Mouse (Mus musculus) right cerebral cortex, postnatal 25 days (tissue): ENCODE results near the gene Cdh24.
"Not testable (repeated sequence)": the region's sequence is repeated elsewhere in the genome, so short reads cannot be mapped to it uniquely, and the experiment has no call there.

Source experiments
- DNase-seq: peaks from one replicate; pipeline ENCODE4 v3.0.0; 2022

Cdh24 gene

GRCm38 (mm10) chr14:54642224-54642944, 1.2 kb upstream of the Cdh24 start:
- no peak for DNase-seq

DNA sequence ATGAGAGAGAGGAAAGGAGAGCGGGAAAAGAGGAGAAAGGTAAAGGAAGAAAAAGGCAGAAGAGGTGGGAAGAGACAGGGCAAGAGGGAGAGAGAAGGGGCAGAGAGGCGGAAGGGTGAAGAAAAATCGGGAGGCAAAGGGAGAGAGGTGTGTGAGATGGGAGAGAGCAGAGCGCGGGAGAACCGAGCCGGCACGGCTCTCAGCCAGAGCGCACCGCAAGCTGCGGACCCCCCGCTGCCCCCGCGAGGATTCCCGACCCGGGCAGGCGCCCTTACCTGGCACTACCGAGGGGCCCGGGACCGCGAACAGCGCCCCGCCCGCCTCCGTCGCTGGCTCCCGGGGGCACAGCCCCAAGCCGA, 239 bp downstream of the Cdh24 start, which contains the start of gene Gm17606:
TSS of gene Gm17606 (plus strand) at position 7 of the 359 bp plus-strand sequence.
- no peak for DNase-seq

- no peak for DNase-seq
Measured at GRCm38 (mm10) chr14:54640121-54640520, 1.0 kb downstream of the Cdh24 start.

DNA sequence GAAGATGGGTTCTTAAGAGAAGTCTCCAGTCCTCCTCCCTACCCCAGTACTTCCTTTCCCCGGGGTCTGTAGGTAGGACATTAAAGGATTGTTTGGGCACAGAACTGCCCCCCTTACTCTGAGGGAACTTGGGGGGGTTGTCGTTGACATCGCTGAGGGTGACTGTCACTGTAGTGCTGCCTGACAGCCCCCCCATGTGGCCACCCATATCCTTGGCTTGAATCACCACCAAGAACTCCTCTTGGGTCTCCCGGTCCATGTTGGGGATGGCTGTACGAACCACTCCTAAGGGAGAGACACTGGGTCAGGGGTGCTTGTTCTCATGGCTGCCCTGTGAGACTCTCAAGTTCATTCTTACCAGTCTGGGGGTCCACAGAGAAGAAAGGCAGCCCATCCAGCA, 3.0 kb downstream of the Cdh24 start:
- no peak for DNase-seq

DNA sequence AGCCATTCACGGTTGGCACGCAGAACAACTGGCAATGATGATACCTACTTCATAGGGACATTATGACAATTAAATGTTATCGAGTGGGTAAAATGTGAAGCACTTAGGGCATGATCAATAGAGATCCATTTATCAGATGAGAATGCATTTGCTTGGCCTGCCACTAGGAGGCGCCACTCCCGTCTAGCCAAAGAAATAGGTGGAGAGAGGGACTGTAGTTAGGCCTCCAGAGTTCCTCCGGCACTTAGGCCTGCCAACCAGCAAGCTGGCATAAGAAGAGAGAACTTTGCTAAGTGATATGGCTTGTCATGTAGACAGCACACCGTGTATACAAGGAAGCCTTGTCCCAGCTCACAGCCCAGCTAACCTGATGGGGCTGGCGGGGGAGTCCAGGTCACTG, 4.2 kb downstream of the Cdh24 start:
- no peak for DNase-seq

DNA sequence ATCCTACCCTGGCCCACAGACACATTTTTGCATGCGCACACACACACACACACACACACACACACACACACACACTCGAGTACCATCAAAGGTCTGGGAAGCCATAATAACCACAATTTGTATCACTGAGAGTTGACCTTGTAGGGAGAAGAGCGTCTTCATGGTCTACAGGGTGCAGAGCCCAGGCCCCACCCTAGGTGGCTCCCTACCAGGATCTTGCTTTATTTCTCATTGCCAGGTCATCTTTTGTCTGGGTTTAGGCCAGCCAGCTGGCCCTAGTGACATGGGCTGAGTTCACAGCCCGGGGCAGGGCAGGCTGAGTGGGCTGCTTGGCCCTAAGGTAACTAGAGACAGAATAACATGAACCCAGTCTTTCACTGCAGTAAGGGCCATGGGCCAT, 7.0 kb downstream of the Cdh24 start:
- DNase-seq: no peak

- DNase-seq: no peak
Measured at GRCm38 (mm10) chr14:54632252-54632651, 8.9 kb downstream of the Cdh24 start.

- DNase-seq: no peak
Measured at GRCm38 (mm10) chr14:54631240-54631599, 9.9 kb downstream of the Cdh24 start.

GRCm38 (mm10) chr14:54630583-54631239, 10.5 kb downstream of the Cdh24 start:
- no peak for DNase-seq

DNA sequence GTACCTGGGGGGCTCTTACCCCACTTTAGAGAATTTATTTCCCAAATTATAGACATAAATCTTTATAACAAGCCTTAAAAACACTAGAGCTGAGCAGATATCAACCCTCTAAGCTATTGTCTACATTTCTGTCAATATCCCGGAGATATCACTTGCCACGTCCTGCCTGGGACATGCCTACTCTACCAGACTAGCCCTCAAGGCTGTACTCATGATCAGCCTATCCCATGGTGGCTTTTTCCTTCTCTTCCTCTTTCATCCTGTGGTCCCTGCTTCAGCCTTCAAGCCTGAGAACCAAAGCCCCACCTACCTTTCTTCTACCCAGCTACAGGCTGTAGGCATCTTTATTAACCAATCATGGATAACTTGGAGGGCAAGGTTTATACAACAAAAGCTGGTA, 11.4 kb downstream of the Cdh24 start:
- no peak for DNase-seq

- DNase-seq: no peak
Measured at GRCm38 (mm10) chr14:54628103-54628502, 13.1 kb downstream of the Cdh24 start.

DNA sequence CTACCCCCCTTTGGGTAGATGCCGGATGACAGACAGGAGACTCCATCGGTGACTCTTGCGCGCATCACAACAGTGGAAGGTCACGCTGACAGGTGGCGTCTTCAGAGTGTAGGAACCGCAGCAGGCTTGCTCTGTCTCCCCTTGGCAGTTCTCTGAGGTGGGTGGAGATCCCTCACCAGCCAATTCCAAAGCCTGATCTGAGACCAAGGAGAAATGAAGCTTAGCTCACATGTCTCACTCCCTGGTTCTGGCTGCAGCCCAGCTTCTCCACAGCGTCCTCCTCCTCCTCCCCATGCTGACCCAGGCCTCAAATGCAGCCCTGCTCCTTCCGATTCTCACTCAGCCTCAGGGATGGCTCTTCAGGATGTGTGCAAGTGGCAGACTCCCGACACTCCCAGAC, 16.2 kb downstream of the Cdh24 start:
- DNase-seq: no peak

- no peak for DNase-seq
Measured at GRCm38 (mm10) chr14:54623334-54623733, 17.8 kb downstream of the Cdh24 start.

- DNase-seq: no peak
Measured at GRCm38 (mm10) chr14:54621133-54621532, 20.0 kb downstream of the Cdh24 start, which contains the start of gene Psmb11. Psmb11 (plus strand) TSS chr14:54621433.

DNA sequence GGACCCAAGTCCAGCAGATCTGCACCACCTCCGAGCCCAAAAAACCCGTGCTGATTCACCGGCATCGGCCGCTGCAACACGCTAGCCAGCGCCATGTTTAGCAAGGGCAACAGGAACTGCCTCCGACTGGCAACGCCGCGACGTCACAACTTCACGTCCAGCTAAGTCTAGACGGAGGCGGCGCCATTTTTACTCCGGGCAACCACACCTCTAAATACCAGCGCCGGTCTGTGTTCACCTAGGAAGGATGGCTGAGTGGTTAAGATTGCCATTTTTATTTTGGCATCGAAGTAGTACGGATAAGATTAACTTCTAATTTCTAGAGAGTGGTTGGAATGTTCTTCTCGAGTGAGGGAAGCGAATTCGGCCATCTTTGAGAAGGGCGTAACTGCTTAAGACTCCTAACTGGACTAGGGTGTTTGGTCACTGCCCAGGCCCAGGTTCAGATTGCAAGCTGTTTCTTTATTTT, 23.2 kb downstream of the Cdh24 start, which contains the start of gene Psmb5:
TSS of gene Psmb5 (minus strand) at position 126 of the 469 bp plus-strand sequence.
- peak; percentile 90 for DNase-seq

DNA sequence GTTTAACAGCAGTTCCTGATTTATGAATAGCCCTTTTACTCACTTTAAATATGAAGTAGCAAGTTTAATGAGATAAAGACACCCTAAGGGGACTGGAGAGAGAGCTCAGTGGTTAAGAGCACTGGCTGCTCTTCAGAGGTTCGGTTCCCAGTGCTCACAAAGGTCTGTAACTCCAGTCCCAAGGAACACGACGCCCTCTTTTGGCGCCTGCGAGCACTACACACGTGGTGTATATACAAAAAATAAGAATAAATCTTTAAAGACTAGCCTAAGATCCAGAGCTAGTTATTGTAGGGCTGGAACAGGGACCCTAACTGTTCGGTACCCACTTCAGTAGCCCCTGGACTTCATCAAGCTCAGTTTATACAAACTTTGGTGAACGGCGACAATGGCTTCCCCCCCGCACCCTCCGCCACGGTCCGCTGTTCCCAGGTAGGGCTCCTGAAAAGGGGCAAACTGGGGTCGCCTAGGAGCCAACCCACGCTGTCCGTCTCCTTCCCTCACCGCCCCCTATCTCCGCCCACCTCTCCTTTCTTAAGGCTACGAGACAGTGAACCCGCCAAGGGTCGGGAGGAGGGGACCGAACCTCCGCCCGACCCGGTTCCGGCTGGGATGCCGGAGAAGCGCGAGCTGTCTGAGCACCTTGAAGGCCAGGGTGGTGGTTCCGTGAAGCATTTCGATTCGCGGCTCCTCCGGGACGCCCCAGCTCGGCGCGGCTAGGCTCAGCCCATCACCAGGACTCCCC, 23.8 kb downstream of the Cdh24 start:
- no peak for DNase-seq

GRCm38 (mm10) chr14:54616226-54616825, 24.8 kb downstream of the Cdh24 start:
- no peak for DNase-seq

DNA sequence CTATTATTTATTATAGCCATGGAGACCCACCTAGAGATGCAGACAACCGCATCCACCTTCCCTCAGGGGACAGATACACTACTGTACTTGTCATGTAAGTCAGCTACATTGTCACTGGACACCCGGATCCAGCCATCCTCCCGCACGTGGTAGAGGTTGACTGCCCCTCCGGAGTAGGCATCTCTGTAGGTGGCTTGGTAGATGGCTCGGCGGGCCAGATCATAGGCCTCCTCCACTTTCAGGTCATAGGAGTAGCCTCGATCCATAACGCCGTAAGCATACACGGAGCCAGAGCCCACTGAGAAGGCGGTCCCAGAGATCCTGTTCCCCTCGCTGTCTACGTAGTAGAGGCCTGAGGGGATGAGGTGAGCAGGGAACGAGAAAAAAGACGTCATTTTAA, 27.0 kb downstream of the Cdh24 start:
- DNase-seq: not testable (repeated sequence)

- DNase-seq: no peak
Measured at GRCm38 (mm10) chr14:54610648-54611047, 30.5 kb downstream of the Cdh24 start.

DNA sequence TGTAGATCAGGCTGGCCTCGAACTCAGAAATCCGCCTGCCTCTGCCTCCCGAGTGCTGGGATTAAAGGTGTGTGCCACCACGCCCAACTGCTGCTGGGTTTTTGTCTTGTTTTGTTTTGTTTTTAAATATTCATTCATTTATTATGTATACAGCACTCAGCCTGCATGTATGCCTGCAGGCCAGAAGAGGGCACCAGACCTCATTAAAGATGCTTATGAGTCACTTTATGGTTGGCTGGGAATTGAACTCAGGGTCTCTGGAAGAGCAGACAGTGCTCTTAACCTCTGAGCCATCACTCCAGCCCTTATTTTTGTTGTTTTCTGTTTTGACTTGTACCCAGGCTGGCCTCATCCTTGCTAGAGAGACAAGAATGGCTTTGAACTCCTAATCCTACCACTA, 31.2 kb downstream of the Cdh24 start:
- no peak for DNase-seq

GRCm38 (mm10) chr14:54609245-54609644, 31.9 kb downstream of the Cdh24 start:
- no peak for DNase-seq

DNA sequence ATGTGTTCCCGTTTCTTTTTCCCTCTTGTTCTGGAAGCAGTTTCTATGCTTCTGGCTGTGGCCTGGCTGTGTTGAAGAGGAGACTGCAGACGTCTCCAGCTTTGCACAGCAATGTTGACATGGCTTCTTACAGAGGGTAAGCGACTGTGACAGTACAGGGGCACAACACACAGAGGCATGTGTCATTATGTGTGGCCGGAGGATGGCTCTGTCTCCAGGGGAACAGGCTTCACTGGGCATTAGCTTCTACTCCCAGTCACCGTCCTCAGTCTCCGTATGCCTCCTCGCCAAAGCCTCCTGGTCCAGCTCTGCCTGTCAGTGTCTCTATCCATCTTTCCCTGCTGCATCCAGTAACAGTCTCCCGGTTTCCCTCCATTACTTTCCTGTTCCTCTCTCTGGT, 33.9 kb downstream of the Cdh24 start:
- no peak for DNase-seq

DNA sequence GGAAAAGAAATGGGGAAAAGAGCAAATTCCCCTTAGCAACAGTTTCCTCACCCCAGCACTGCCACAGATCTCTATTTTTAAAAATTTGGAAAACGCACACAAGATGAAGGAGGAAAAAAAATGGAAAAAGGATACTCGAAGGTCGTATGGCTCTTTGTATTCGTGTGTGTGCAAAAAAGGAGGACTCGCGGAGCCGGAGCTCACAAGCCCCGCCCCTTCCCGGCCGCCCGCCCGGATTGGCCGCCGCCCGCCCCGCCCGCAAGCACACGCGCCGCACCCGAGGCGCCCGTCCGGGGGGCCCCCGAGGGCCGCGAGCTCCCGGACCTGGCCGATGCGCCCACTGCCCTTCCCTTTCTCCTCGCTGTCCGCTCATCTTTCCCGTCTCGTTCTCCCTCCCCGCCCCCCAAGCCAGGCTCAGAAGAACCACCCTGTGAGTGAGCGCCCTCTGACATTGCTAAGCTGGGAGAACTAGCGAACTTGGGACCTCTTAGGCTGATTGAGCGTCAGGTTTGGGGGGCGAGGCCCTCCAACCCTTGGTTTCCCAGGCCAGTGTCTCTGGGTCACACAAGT, 35.3 kb downstream of the Cdh24 start, which contains the start of gene 4931414P19Rik:
TSS of gene 4931414P19Rik (minus strand) at position 242 of the 570 bp plus-strand sequence.
- peak; percentile 79 for DNase-seq
